9 mouse cellular contexts compared by ENCODE assay signal in genomic region chr15:89547824-89548601, GRCm38 (mm10). TPM values are rescaled to one million over a fixed set of nuclear protein-coding genes. Genes with fewer than 3 reads are reported as not detected.
DNase-seq lines count a peak whose midpoint lies in the region; ATAC-seq lines count a peak whose summit lies in the region.
"Had no signal": no experiment of that assay in that cellular context is flagged by ENCODE, and none has a peak within 500 bp of the region (broad histone marks: within the 10 kb centered on the region; RNA-seq: fewer than 3 reads in every experiment).

No protein-coding gene starts in this region.

- peak overlapping the region; percentile 57 for H3K4me2 ChIP-seq in lung, embryonic 15.5 days
- peak overlapping the region; percentile 49 for H3K4me2 ChIP-seq in hindbrain, embryonic 13.5 days
- peak overlapping the region; percentile 39 for H3K4me2 ChIP-seq in midbrain, embryonic 15.5 days

- no peaks in the 10 kb centered on the region for H3K36me3 ChIP-seq in lung, embryonic 15.5 days
- peaks cover 71% of the 10 kb centered on the region for H3K36me3 ChIP-seq in hindbrain, embryonic 13.5 days
- peaks cover 11% of the 10 kb centered on the region; the same call in 1 of the 2 replicates for H3K36me3 ChIP-seq in midbrain, embryonic 15.5 days (replicated peaks)

- H3K9ac ChIP-seq in lung, embryonic 15.5 days, result no peak overlapping the region; the same call in 1 of the 2 replicates
- peak overlapping the region; percentile 58 for H3K9ac ChIP-seq in hindbrain, embryonic 13.5 days
- H3K9ac ChIP-seq in midbrain, embryonic 15.5 days, result no peak overlapping the region; the same call in 1 of the 2 replicates

- peaks cover 16% of the 10 kb centered on the region; the same call in 1 of the 2 replicates for H3K4me1 ChIP-seq in lung, embryonic 15.5 days
- H3K4me1 ChIP-seq in hindbrain, embryonic 13.5 days (replicated peaks), result peaks cover 24% of the 10 kb centered on the region
- H3K4me1 ChIP-seq in midbrain, embryonic 15.5 days, result peaks cover 17% of the 10 kb centered on the region; the same call in 1 of the 2 replicates

- H3K9me3 ChIP-seq in lung, embryonic 15.5 days, result no peaks in the 10 kb centered on the region
- H3K9me3 ChIP-seq in hindbrain, embryonic 13.5 days, result no peaks in the 10 kb centered on the region
- no peaks in the 10 kb centered on the region for H3K9me3 ChIP-seq in midbrain, embryonic 15.5 days
- H3K9me3 ChIP-seq: megakaryocyte, embryonic 14.5 days had no signal

- no peak for DNase-seq in lung, postnatal 10 days
- peak; percentile 81 for DNase-seq in embryo, embryonic 11 days
- DNase-seq in frontal cortex, postnatal 25 days (ENCODE audit: low spot score in 2 of 2), result no peak
- DNase-seq in layer of hippocampus, postnatal 25 days (ENCODE audit: extremely low spot score in 1 of 2, low spot score in 1 of 2), result no peak

- no peak overlapping the region for H3K27ac ChIP-seq in lung, embryonic 15.5 days
- H3K27ac ChIP-seq in hindbrain, embryonic 13.5 days, result peak overlapping the region; percentile 52
- H3K27ac ChIP-seq in midbrain, embryonic 15.5 days, result no peak overlapping the region

- H3K27me3 ChIP-seq in lung, embryonic 15.5 days, result peaks cover 16% of the 10 kb centered on the region; the same call in 1 of the 2 replicates
- peaks cover 28% of the 10 kb centered on the region for H3K27me3 ChIP-seq in hindbrain, embryonic 13.5 days
- H3K27me3 ChIP-seq in midbrain, embryonic 15.5 days (replicated peaks), result no peaks in the 10 kb centered on the region
- H3K27me3 ChIP-seq: megakaryocyte, embryonic 14.5 days had no signal

- peak overlapping the region; percentile 35 for H3K4me3 ChIP-seq in lung, embryonic 15.5 days
- peak overlapping the region; percentile 25 for H3K4me3 ChIP-seq in hindbrain, embryonic 13.5 days
- peak overlapping the region; percentile 17 for H3K4me3 ChIP-seq in midbrain, embryonic 15.5 days
- H3K4me3 ChIP-seq: megakaryocyte, embryonic 14.5 days had no signal

- ATAC-seq in lung, embryonic 15.5 days (ENCODE audit: borderline replicate concordance, extremely low read depth, low FRiP score, low TSS enrichment), result peak; percentile 62
- peak; percentile 40 for ATAC-seq in hindbrain, embryonic 13.5 days (ENCODE audit: low FRiP score)
- peak; percentile 57 for ATAC-seq in midbrain, embryonic 15.5 days (replicated peaks)
- no peak for ATAC-seq in inflammation-experienced regulatory T-cells, adult 6 months

- 36% methylated on average over 56 of the region's 58 CpGs for WGBS in lung, embryonic 15.5 days
- 11% methylated on average over 58 of the region's 58 CpGs for WGBS in hindbrain, embryonic 13.5 days
- WGBS in midbrain, embryonic 15.5 days, result 14% methylated on average over 54 of the region's 58 CpGs

RNA-seq across cellular contexts. Expression of gene Acr, which starts 20.1 kb away (rescaled TPM):
- polyA plus RNA-seq in lung, embryonic 15.5 days (2015; fragmentation: Nextera tagmentation; extraction: Ambion mirVana), result 0.10 and 0.20 TPM in 2 replicates
- polyA plus RNA-seq in hindbrain, embryonic 13.5 days (2015; fragmentation: Nextera tagmentation; extraction: Ambion mirVana), result 1.5 and 2.0 TPM in 2 replicates
- polyA plus RNA-seq in midbrain, embryonic 15.5 days (2015; fragmentation: Nextera tagmentation; extraction: Ambion mirVana), result 2.4 and 3.2 TPM in 2 replicates
- total RNA-seq in layer of hippocampus, postnatal 25 days (2021), result under 1 TPM; 0.37 to 0.96 TPM
- polyA plus RNA-seq in inflammation-experienced regulatory T-cells, adult 6 months (2017; shearing (Covaris generic)), result not detected

RNA-seq across cellular contexts. Expression of gene Rabl2, which starts 43.7 kb away (rescaled TPM):
- 45.9 and 46.2 TPM in 2 replicates for polyA plus RNA-seq in lung, embryonic 15.5 days (2015; fragmentation: Nextera tagmentation; extraction: Ambion mirVana)
- polyA plus RNA-seq in hindbrain, embryonic 13.5 days (2015; fragmentation: Nextera tagmentation; extraction: Ambion mirVana), result 72.5 and 73.7 TPM in 2 replicates
- 81.3 and 92.1 TPM in 2 replicates for polyA plus RNA-seq in midbrain, embryonic 15.5 days (2015; fragmentation: Nextera tagmentation; extraction: Ambion mirVana)
- total RNA-seq in layer of hippocampus, postnatal 25 days (2021), result 10 to 100 TPM; 27.3 to 33.4 TPM
- 1 to 10 TPM; 1.5 to 2.2 (median 1.5) TPM for polyA plus RNA-seq in inflammation-experienced regulatory T-cells, adult 6 months (2017; shearing (Covaris generic))

RNA-seq across cellular contexts. Expression of gene Shank3, which starts 48.6 kb away (rescaled TPM):
- polyA plus RNA-seq in lung, embryonic 15.5 days (2015; fragmentation: Nextera tagmentation; extraction: Ambion mirVana), result 2.5 and 2.8 TPM in 2 replicates
- polyA plus RNA-seq in hindbrain, embryonic 13.5 days (2015; fragmentation: Nextera tagmentation; extraction: Ambion mirVana), result 11.0 and 12.1 TPM in 2 replicates
- 16.0 and 16.9 TPM in 2 replicates for polyA plus RNA-seq in midbrain, embryonic 15.5 days (2015; fragmentation: Nextera tagmentation; extraction: Ambion mirVana)
- total RNA-seq in layer of hippocampus, postnatal 25 days (2021), result 100 to 1,000 TPM; 235 to 265 TPM
- not detected for polyA plus RNA-seq in inflammation-experienced regulatory T-cells, adult 6 months (2017; shearing (Covaris generic))

Comparison
In these comparisons a context has a peak if more than half of its experiments do, and no peak if none do; other contexts are left out.
1. RNA of gene Rabl2, which starts 43.7 kb away (polyA plus RNA-seq): 81.3 to 92.1 TPM in midbrain, embryonic 15.5 days, 72.5 to 73.7 TPM in hindbrain, embryonic 13.5 days and 45.9 to 46.2 TPM in lung, embryonic 15.5 days; 1.5 to 2.2 TPM in inflammation-experienced regulatory T-cells, adult 6 months; every median in the first group is over 10 times any median in the second.
2. Peak in every context shown above with its lines, with median percentiles within 50 percentile points of each other: H3K4me2 ChIP-seq and H3K4me3 ChIP-seq.